Comparison of ENCODE assay signal across 40 mouse cellular contexts in the genomic region with DNA sequence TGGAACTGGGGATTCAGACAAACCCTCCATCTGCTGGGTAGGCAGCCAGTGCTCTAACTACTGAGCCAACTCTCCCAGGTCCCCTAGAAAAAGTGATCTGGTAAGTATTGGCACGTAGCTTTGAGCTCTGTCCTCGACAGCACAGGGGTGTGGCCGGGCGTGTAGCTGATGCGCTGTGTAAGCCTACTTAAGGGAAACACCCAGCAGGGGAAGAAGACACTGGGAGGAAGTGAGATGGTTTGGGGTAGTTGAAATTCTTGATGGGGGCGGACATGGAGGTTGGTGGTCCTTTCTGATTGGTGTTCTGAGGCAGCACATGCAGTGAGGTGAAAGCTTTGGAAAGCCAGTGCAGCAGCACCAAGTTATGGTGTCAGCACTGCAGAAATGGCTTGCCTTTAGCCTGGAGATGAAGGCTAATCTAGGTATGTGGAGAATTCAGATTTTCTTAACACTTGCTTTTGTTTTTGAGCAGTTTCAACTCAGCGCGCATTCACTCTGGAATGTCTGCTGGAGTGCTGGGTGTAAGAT. TPM values are rescaled to one million over a fixed set of nuclear protein-coding genes. Genes with fewer than 3 reads are reported as not detected.
DNase-seq lines count a peak whose midpoint lies in the region; ATAC-seq lines count a peak whose summit lies in the region.
"Had no signal": no experiment of that assay in that cellular context is flagged by ENCODE, and none has a peak within 500 bp of the region (broad histone marks: within the 10 kb centered on the region; RNA-seq: fewer than 3 reads in every experiment).

No protein-coding gene starts in this region.

- WGBS in liver, embryonic 11.5 days, result 70% methylated on average over 8 of the region's 8 CpGs

- H3K4me3 ChIP-seq in liver, embryonic 11.5 days (ENCODE audit: low read depth, low read length), result no peak overlapping the region
- H3K4me3 ChIP-seq: embryonic facial prominence, embryonic 13.5 days; forebrain, embryonic 10.5 days; forebrain, embryonic 15.5 days; gastrocnemius, adult 2 months; heart, adult 2 months; heart, embryonic 13.5 days; hindbrain, embryonic 10.5 days; hindbrain, embryonic 15.5 days; kidney, embryonic 15.5 days; midbrain, embryonic 10.5 days; midbrain, embryonic 15.5 days; myocyte; neural tube, embryonic 13.5 days had no signal

- no peaks in the 10 kb centered on the region for H3K9me3 ChIP-seq in liver, embryonic 11.5 days (ENCODE audit: control insufficient read depth, low read length)
- H3K9me3 ChIP-seq: embryonic facial prominence, embryonic 13.5 days; forebrain, embryonic 10.5 days; forebrain, embryonic 15.5 days; heart, embryonic 13.5 days; hindbrain, embryonic 10.5 days; hindbrain, embryonic 15.5 days; kidney, embryonic 15.5 days; midbrain, embryonic 10.5 days; midbrain, embryonic 15.5 days; neural tube, embryonic 13.5 days had no signal

- H3K4me2 ChIP-seq in liver, embryonic 11.5 days, result no peak overlapping the region
- H3K4me2 ChIP-seq: embryonic facial prominence, embryonic 13.5 days; forebrain, embryonic 15.5 days; heart, embryonic 13.5 days; hindbrain, embryonic 15.5 days; kidney, embryonic 15.5 days; midbrain, embryonic 15.5 days; neural tube, embryonic 13.5 days had no signal

- no peak overlapping the region for H3K9ac ChIP-seq in liver, embryonic 11.5 days (ENCODE audit: low read depth, low read length)
- H3K9ac ChIP-seq: embryonic facial prominence, embryonic 13.5 days; forebrain, embryonic 15.5 days; heart, embryonic 13.5 days; hindbrain, embryonic 15.5 days; kidney, embryonic 15.5 days; midbrain, embryonic 15.5 days; neural tube, embryonic 13.5 days had no signal

- H3K27me3 ChIP-seq in liver, embryonic 11.5 days (replicated peaks; ENCODE audit: control insufficient read depth, insufficient read depth, low read length), result no peaks in the 10 kb centered on the region
- H3K27me3 ChIP-seq: embryonic facial prominence, embryonic 13.5 days; forebrain, embryonic 15.5 days; heart, embryonic 13.5 days; hindbrain, embryonic 15.5 days; kidney, embryonic 15.5 days; midbrain, embryonic 15.5 days; neural tube, embryonic 13.5 days had no signal

- no peaks in the 10 kb centered on the region for H3K4me1 ChIP-seq in liver, embryonic 11.5 days (replicated peaks; ENCODE audit: control insufficient read depth, insufficient read depth, low read length)
- H3K4me1 ChIP-seq: embryonic facial prominence, embryonic 13.5 days; forebrain, embryonic 15.5 days; heart, embryonic 13.5 days; hindbrain, embryonic 10.5 days; hindbrain, embryonic 15.5 days; midbrain, embryonic 15.5 days; neural tube, embryonic 13.5 days had no signal

- DNase-seq in liver, result peak; percentile 18
- no peak for DNase-seq in liver, embryonic 11.5 days (ENCODE audit: low spot score)
- no peak for DNase-seq in kidney, postnatal 36 days
- DNase-seq in kidney, adult 11 months, result no peak
- no peak for DNase-seq in adrenal gland, postnatal 14 days
- DNase-seq in frontal cortex, postnatal 10 days (ENCODE audit: low spot score in 2 of 2), result no peak
- DNase-seq: adrenal gland, adult 2 months; cerebellum, adult 11-12 months; cerebellum, postnatal 10 days; gastrocnemius, adult 2 months; gastrocnemius, postnatal 36 days; heart, adult 2 months; heart, postnatal 10 days; kidney, adult 18-20 months; layer of hippocampus, adult 9-11 months; lung, adult 2 months; lung, postnatal 10 days; thymus, adult 2 months; thymus, postnatal 36 days had no signal

- ATAC-seq in liver, embryonic 11.5 days (replicated peaks; ENCODE audit: low FRiP score), result no peak
- ATAC-seq in granulocyte monocyte progenitor cell, adult 5-6 weeks (replicated peaks; ENCODE audit: poor library complexity, severe bottlenecking), result peak; percentile 73
- ATAC-seq in megakaryocyte progenitor cell, adult 5-6 weeks (replicated peaks; ENCODE audit: poor library complexity), result peak; percentile 61
- ATAC-seq: forebrain, embryonic 15.5 days; inflammation-experienced regulatory T-cells, adult 6 months; midbrain, embryonic 15.5 days had no signal

- H3K27ac ChIP-seq in liver, embryonic 11.5 days (ENCODE audit: low read depth, low read length), result no peak overlapping the region
- H3K27ac ChIP-seq: embryonic facial prominence, embryonic 13.5 days; forebrain, embryonic 10.5 days; forebrain, embryonic 15.5 days; gastrocnemius, adult 2 months; heart, adult 2 months; heart, embryonic 13.5 days; hindbrain, embryonic 10.5 days; hindbrain, embryonic 15.5 days; kidney, embryonic 15.5 days; macrophage; midbrain, embryonic 10.5 days; midbrain, embryonic 15.5 days; neural tube, embryonic 13.5 days had no signal

- peaks cover 40% of the 10 kb centered on the region for H3K36me3 ChIP-seq in liver, embryonic 11.5 days (ENCODE audit: control insufficient read depth, insufficient read depth, low read length)

RNA-seq across cellular contexts. Expression of a gene that starts 11.9 kb away (rescaled TPM):
- 156 and 157 TPM in 2 replicates for polyA plus RNA-seq in liver, embryonic 11.5 days (2014; fragmentation: Nextera tagmentation; extraction: Ambion mirVana)
- 87.9 and 106 TPM in 2 replicates for total RNA-seq in granulocyte monocyte progenitor cell, adult 5-6 weeks (2014; fragmentation: Nextera tagmentation)
- total RNA-seq in granulocyte monocyte progenitor cell, adult 5-6 weeks (2017), result 172 and 197 TPM in 2 replicates
- 137 and 140 TPM in 2 replicates for total RNA-seq in megakaryocyte progenitor cell, adult 5-6 weeks (2015)
- 232 and 254 TPM in 2 replicates for total RNA-seq in megakaryocyte progenitor cell, adult 5-6 weeks (2017)
- total RNA-seq in adrenal gland, postnatal 14 days (2021), result 59.3 and 64.6 TPM in 2 replicates

RNA-seq across cellular contexts. Expression of a gene that starts 22.8 kb away (rescaled TPM):
- not detected in 2 replicates for polyA plus RNA-seq in liver, embryonic 11.5 days (2014; fragmentation: Nextera tagmentation; extraction: Ambion mirVana)
- not detected in 2 replicates for total RNA-seq in granulocyte monocyte progenitor cell, adult 5-6 weeks (2014; fragmentation: Nextera tagmentation)
- total RNA-seq in granulocyte monocyte progenitor cell, adult 5-6 weeks (2017), result not detected in 2 replicates
- total RNA-seq in megakaryocyte progenitor cell, adult 5-6 weeks (2015), result not detected in 2 replicates
- 0.37 TPM in 1 of 2 replicates, not detected in the other for total RNA-seq in megakaryocyte progenitor cell, adult 5-6 weeks (2017)
- not detected in 2 replicates for total RNA-seq in adrenal gland, postnatal 14 days (2021)
- total RNA-seq: common myeloid progenitor, adult 5-6 weeks; gastrocnemius, adult 2 months; gastrocnemius, postnatal 36 days; heart, adult 2 months; heart, postnatal 10 days; left cerebral cortex, postnatal 14 days; liver, adult 2 months had no signal
- polyA plus RNA-seq: adrenal gland, adult 2 months; embryonic facial prominence, embryonic 13.5 days; forebrain, embryonic 10.5 days; forebrain, embryonic 15.5 days; frontal cortex, adult 2 months; heart, adult 2 months; heart, embryonic 13.5 days; hindbrain, embryonic 10.5 days; hindbrain, embryonic 15.5 days; inflammation-experienced regulatory T-cells, adult 6 months; kidney, embryonic 15.5 days; large intestine, adult 2 months; limb, embryonic 11.5 days; liver, adult 2 months; lung, adult 2 months; macrophage; midbrain, embryonic 10.5 days; midbrain, embryonic 15.5 days; myocyte; neural tube, embryonic 13.5 days; thymus, adult 2 months had no signal

RNA-seq across cellular contexts. Expression of a gene that starts 23.5 kb away (rescaled TPM):
- polyA plus RNA-seq in liver, embryonic 11.5 days (2014; fragmentation: Nextera tagmentation; extraction: Ambion mirVana), result not detected in 2 replicates
- 1.6 and 7.0 TPM in 2 replicates for total RNA-seq in granulocyte monocyte progenitor cell, adult 5-6 weeks (2014; fragmentation: Nextera tagmentation)
- total RNA-seq in granulocyte monocyte progenitor cell, adult 5-6 weeks (2017), result 1.8 TPM in 1 of 2 replicates, not detected in the other
- total RNA-seq in megakaryocyte progenitor cell, adult 5-6 weeks (2015), result 0.44 and 0.78 TPM in 2 replicates
- total RNA-seq in megakaryocyte progenitor cell, adult 5-6 weeks (2017), result 0.20 and 0.92 TPM in 2 replicates
- 0.19 and 1.1 TPM in 2 replicates for total RNA-seq in adrenal gland, postnatal 14 days (2021)
- total RNA-seq: common myeloid progenitor, adult 5-6 weeks; gastrocnemius, adult 2 months; gastrocnemius, postnatal 36 days; heart, adult 2 months; heart, postnatal 10 days; liver, adult 2 months had no signal
- polyA plus RNA-seq: embryonic facial prominence, embryonic 13.5 days; forebrain, embryonic 10.5 days; forebrain, embryonic 15.5 days; heart, adult 2 months; heart, embryonic 13.5 days; kidney, embryonic 15.5 days; limb, embryonic 11.5 days; liver, adult 2 months; macrophage; midbrain, embryonic 10.5 days; myocyte; neural tube, embryonic 13.5 days had no signal
